ENCODE assay signal across 43 mouse cellular contexts in the genomic region with DNA sequence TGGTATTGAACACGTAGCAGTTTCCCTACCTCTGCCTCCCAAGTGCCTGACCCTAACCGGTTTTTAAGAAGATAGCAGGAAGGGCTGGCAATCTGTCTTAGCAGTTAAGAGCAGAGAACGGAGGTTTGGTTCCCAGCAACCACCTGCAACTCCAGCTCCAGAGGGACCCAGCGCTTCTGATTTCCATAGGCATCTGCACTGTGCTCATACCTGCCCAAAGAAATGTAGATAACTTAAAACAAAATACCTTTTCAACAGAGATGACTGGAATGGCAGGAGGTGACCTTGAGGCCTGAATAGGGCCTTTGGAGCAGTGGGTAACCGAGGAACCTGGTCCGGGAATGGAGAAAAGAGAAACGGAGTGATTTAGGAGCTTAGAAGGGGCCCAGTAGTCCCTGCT. TPM values are rescaled to one million over a fixed set of nuclear protein-coding genes. Genes with fewer than 3 reads are reported as not detected.
"Had no signal": no experiment of that assay in that cellular context is flagged by ENCODE, and none has a peak within 500 bp of the region (broad histone marks: within the 10 kb centered on the region; RNA-seq: fewer than 3 reads in every experiment).

No protein-coding gene starts in this region.

- H3K36me3 ChIP-seq: heart, embryonic 13.5 days; heart, embryonic 15.5 days; hindbrain, embryonic 10.5 days; hindbrain, embryonic 12.5 days; intestine, embryonic 15.5 days; kidney, embryonic 15.5 days; limb, embryonic 10.5 days; limb, embryonic 12.5 days; liver, embryonic 13.5 days; liver, embryonic 15.5 days had no signal

- H3K27me3 ChIP-seq: heart, embryonic 13.5 days; heart, embryonic 15.5 days; hindbrain, embryonic 12.5 days; intestine, embryonic 15.5 days; kidney, embryonic 15.5 days; liver, embryonic 13.5 days had no signal

- H3K9me3 ChIP-seq: heart, embryonic 13.5 days; heart, embryonic 15.5 days; hindbrain, embryonic 10.5 days; hindbrain, embryonic 12.5 days; intestine, embryonic 15.5 days; kidney, embryonic 15.5 days; limb, embryonic 10.5 days; limb, embryonic 12.5 days; liver, embryonic 13.5 days; liver, embryonic 15.5 days had no signal

- H3K4me3 ChIP-seq: gastrocnemius, adult 2 months; heart, embryonic 13.5 days; heart, embryonic 15.5 days; hindbrain, embryonic 10.5 days; hindbrain, embryonic 12.5 days; intestine, embryonic 15.5 days; kidney, embryonic 15.5 days; left cerebral cortex, adult 2 months; limb, embryonic 10.5 days; limb, embryonic 12.5 days; liver, embryonic 13.5 days; liver, embryonic 15.5 days had no signal

- H3K4me1 ChIP-seq: heart, embryonic 13.5 days; heart, embryonic 15.5 days; hindbrain, embryonic 12.5 days; intestine, embryonic 15.5 days; kidney, embryonic 15.5 days; limb, embryonic 10.5 days; limb, embryonic 12.5 days; liver, embryonic 13.5 days; liver, embryonic 15.5 days had no signal

- DNase-seq: gastrocnemius, adult 2 months; gastrocnemius, postnatal 10 days; gastrocnemius, postnatal 25 days; heart, adult 18-20 months; heart, postnatal 14 days; heart, postnatal 36 days; kidney, adult 2 months; kidney, adult 9 months; kidney, postnatal 14 days; kidney, postnatal 36 days; layer of hippocampus, adult 9-11 months; layer of hippocampus, postnatal 36 days; liver; liver, embryonic 13.5 days; liver, postnatal 0 days had no signal

- H3K27ac ChIP-seq: gastrocnemius, adult 2 months; heart, embryonic 13.5 days; heart, embryonic 15.5 days; hindbrain, embryonic 10.5 days; hindbrain, embryonic 12.5 days; hindbrain, embryonic 14.5 days; intestine, embryonic 15.5 days; kidney, embryonic 15.5 days; kidney, postnatal 0 days; left cerebral cortex, adult 2 months; limb, embryonic 10.5 days; limb, embryonic 12.5 days; liver, embryonic 13.5 days; liver, embryonic 15.5 days had no signal

- ATAC-seq: hindbrain, embryonic 16.5 days; inflammation-experienced regulatory T-cells, adult 6 months; intestine, embryonic 15.5 days; intestine, postnatal 0 days; liver, postnatal 0 days had no signal

RNA-seq across cellular contexts. Expression of a gene that starts 13.5 kb away (rescaled TPM):
- total RNA-seq: gastrocnemius, adult 2 months; gastrocnemius, postnatal 10 days; gastrocnemius, postnatal 25 days; gastrocnemius, postnatal 4 days; granulocyte monocyte progenitor cell, adult 5-6 weeks; heart, adult 18-20 months; heart, adult 8-10 months; heart, postnatal 14 days; heart, postnatal 36 days; layer of hippocampus, adult 18-20 months; layer of hippocampus, adult 8-10 months; layer of hippocampus, postnatal 14 days; layer of hippocampus, postnatal 36 days; left cerebral cortex, adult 2 months; left cerebral cortex, postnatal 14 days; left cerebral cortex, postnatal 36 days had no signal
- polyA plus RNA-seq: heart, embryonic 11.5 days; heart, embryonic 15.5 days; heart, postnatal 0 days; intestine, embryonic 15.5 days; intestine, postnatal 0 days; kidney, adult 2 months; kidney, embryonic 15.5 days; kidney, postnatal 0 days; large intestine, adult 2 months; limb, embryonic 10.5 days; limb, embryonic 12.5 days; limb, embryonic 14.5 days; liver, embryonic 11.5 days; liver, embryonic 13.5 days; liver, embryonic 15.5 days; liver, postnatal 0 days had no signal

RNA-seq across cellular contexts. Expression of a gene that starts 49.0 kb away (rescaled TPM):
- total RNA-seq: gastrocnemius, adult 2 months; gastrocnemius, postnatal 10 days; gastrocnemius, postnatal 25 days; gastrocnemius, postnatal 4 days; granulocyte monocyte progenitor cell, adult 5-6 weeks; heart, adult 18-20 months; heart, adult 8-10 months; heart, postnatal 14 days; heart, postnatal 36 days; layer of hippocampus, adult 18-20 months; layer of hippocampus, adult 8-10 months; layer of hippocampus, postnatal 14 days; layer of hippocampus, postnatal 36 days; left cerebral cortex, adult 2 months; left cerebral cortex, postnatal 14 days; left cerebral cortex, postnatal 36 days had no signal
- polyA plus RNA-seq: kidney, adult 2 months had no signal
